Mouse (Mus musculus) spleen, adult 2 months (tissue): ENCODE measurements at regions not wholly inside any gene's neighbourhood (a gene's known extent, or its start where the extent isn't known, plus 50 kb on each side); places are given as distances from the start of the nearest gene placed in this dataset.

Experiments
- CTCF ChIP-seq: fragments of 200-500 bp; IDR thresholded peaks from 2 replicates; pipeline ENCODE4 v1.5.1; 2011; ENCODE audit warnings: mild to moderate bottlenecking, inconsistent platforms; ENCODE audit not compliant: insufficient read depth, insufficient read length, insufficient replicate concordance; ENCODE audit errors: extremely low read depth
- POLR2A ChIP-seq: fragments of 200-500 bp; IDR thresholded peaks from 2 replicates; pipeline ENCODE4 v1.6.1; 2011; ENCODE audit warnings: low read depth, low read length, inconsistent platforms

GRCm38 (mm10) chr7:82081851-82082250, 89.8 kb upstream of the Bnc1 start:
- TF ChIP-seq CTCF (no peak), POLR2A (no peak)
